Mouse (Mus musculus): ENCODE results near the gene Zfp217.
"Not testable (repeated sequence)": the region's sequence is repeated elsewhere in the genome, so short reads cannot be mapped to it uniquely, and the experiment has no call there.

Zfp217 gene

GRCm38 (mm10) chr2:170147661-170148153, at the start of gene Zfp217:
TSS of gene Zfp217 (minus strand) at chr2:170148103.
- no peak for DNase-seq (ENCODE audit: low spot score)

- no peak for DNase-seq (ENCODE audit: low spot score)
Measured at GRCm38 (mm10) chr2:170195542-170196089, 47.7 kb upstream of the Zfp217 start.

- no peak for DNase-seq (ENCODE audit: low spot score)
Measured at GRCm38 (mm10) chr2:170194845-170195244, 46.9 kb upstream of the Zfp217 start.

GRCm38 (mm10) chr2:170193850-170194249, 45.9 kb upstream of the Zfp217 start:
- DNase-seq (ENCODE audit: low spot score): no peak

- no peak for DNase-seq (ENCODE audit: low spot score)
Measured at GRCm38 (mm10) chr2:170193211-170193610, 45.3 kb upstream of the Zfp217 start.

- peak; percentile 57 for DNase-seq (ENCODE audit: low spot score)
Measured at GRCm38 (mm10) chr2:170192731-170193149, 44.8 kb upstream of the Zfp217 start.

- no peak for DNase-seq (ENCODE audit: low spot score)
Measured at GRCm38 (mm10) chr2:170188721-170189120, 40.8 kb upstream of the Zfp217 start.

- DNase-seq (ENCODE audit: low spot score): no peak
Measured at GRCm38 (mm10) chr2:170185137-170185837, 37.4 kb upstream of the Zfp217 start.

GRCm38 (mm10) chr2:170184175-170184983, 36.5 kb upstream of the Zfp217 start:
- DNase-seq (ENCODE audit: low spot score): peak; percentile 70

- no peak for DNase-seq (ENCODE audit: low spot score)
Measured at GRCm38 (mm10) chr2:170183851-170184174, 35.9 kb upstream of the Zfp217 start.

GRCm38 (mm10) chr2:170181862-170182261, 34.0 kb upstream of the Zfp217 start:
- DNase-seq (ENCODE audit: low spot score): no peak

- DNase-seq (ENCODE audit: low spot score): not testable (repeated sequence)
Measured at GRCm38 (mm10) chr2:170180769-170181168, 32.9 kb upstream of the Zfp217 start.

GRCm38 (mm10) chr2:170179317-170179716, 31.4 kb upstream of the Zfp217 start:
- no peak for DNase-seq (ENCODE audit: low spot score)

- no peak for DNase-seq (ENCODE audit: low spot score)
Measured at GRCm38 (mm10) chr2:170177323-170177722, 29.4 kb upstream of the Zfp217 start.

- peak; percentile 50 for DNase-seq (ENCODE audit: low spot score)
Measured at GRCm38 (mm10) chr2:170176284-170176926, 28.5 kb upstream of the Zfp217 start.

- no peak for DNase-seq (ENCODE audit: low spot score)
Measured at GRCm38 (mm10) chr2:170175661-170176150, 27.8 kb upstream of the Zfp217 start.

GRCm38 (mm10) chr2:170175190-170175589, 27.3 kb upstream of the Zfp217 start:
- DNase-seq (ENCODE audit: low spot score): no peak

- DNase-seq (ENCODE audit: low spot score): no peak
Measured at GRCm38 (mm10) chr2:170169062-170169461, 21.2 kb upstream of the Zfp217 start.

GRCm38 (mm10) chr2:170165649-170166048, 17.7 kb upstream of the Zfp217 start:
- DNase-seq (ENCODE audit: low spot score): no peak

- no peak for DNase-seq (ENCODE audit: low spot score)
Measured at GRCm38 (mm10) chr2:170163671-170164462, 16.0 kb upstream of the Zfp217 start.

- DNase-seq (ENCODE audit: low spot score): no peak
Measured at GRCm38 (mm10) chr2:170159795-170160568, 12.1 kb upstream of the Zfp217 start.

Measured in retina, embryonic 14.5 days (tissue).